Mouse (Mus musculus) hindbrain, embryonic 11.5 days (tissue): ENCODE measurements at regions not wholly inside any gene's neighbourhood (a gene's known extent, or its start where the extent isn't known, plus 50 kb on each side); places are given as distances from the start of the nearest gene placed in this dataset.

ENCODE experiments used
- ATAC-seq: fragments of 200-750 bp; cut with Nextera tagmentation; 2 replicates; pipeline ENCODE4 v1.8.0; 2017; ENCODE audit warnings: mild to moderate bottlenecking, moderate TSS enrichment, moderate library complexity; ENCODE audit not compliant: low FRiP score
- DNase-seq: peaks from one replicate; pipeline ENCODE4 v3.0.0-alpha.2; 2015; ENCODE audit warnings: low spot score
- H3K27ac ChIP-seq: fragments of 300-500 bp; sonication (generic); 2 replicates; pipeline ENCODE4 v1.5.1; 2014; ENCODE audit warnings: mild to moderate bottlenecking, low read depth, low read length
- H3K27me3 ChIP-seq: fragments of 300-500 bp; sonication (generic); 2 replicates; pipeline ENCODE4 v1.6.1; 2014; ENCODE audit warnings: mild to moderate bottlenecking, low read length, moderate library complexity, mixed read lengths; ENCODE audit not compliant: control insufficient read depth, insufficient read depth
- H3K36me3 ChIP-seq: fragments of 300-500 bp; sonication (generic); 2 replicates; pipeline ENCODE4 v1.6.1; 2014; ENCODE audit warnings: mild to moderate bottlenecking, low read length, moderate library complexity, mixed read lengths; ENCODE audit not compliant: control insufficient read depth, insufficient read depth
- H3K4me1 ChIP-seq: fragments of 300-500 bp; sonication (generic); replicated peaks from 2 replicates; pipeline ENCODE4 v1.6.1; 2014; ENCODE audit warnings: low read length, mixed read lengths; ENCODE audit not compliant: control insufficient read depth, insufficient read depth
- H3K4me2 ChIP-seq: fragments of 300-500 bp; sonication (generic); replicated peaks from 2 replicates; pipeline ENCODE4 v1.6.1; 2014; ENCODE audit warnings: mild to moderate bottlenecking, low read depth, low read length
- H3K4me3 ChIP-seq: fragments of 300-500 bp; sonication (generic); 2 replicates; pipeline ENCODE4 v1.5.1; 2014; ENCODE audit warnings: low read depth, low read length
- H3K9ac ChIP-seq: fragments of 300-500 bp; sonication (generic); 2 replicates; pipeline ENCODE4 v1.6.1; 2014; ENCODE audit warnings: low read depth, low read length
- H3K9me3 ChIP-seq: fragments of 300-500 bp; sonication (generic); 2 replicates; pipeline ENCODE4 v1.6.1; 2016; ENCODE audit warnings: low read length; ENCODE audit not compliant: control insufficient read depth
- WGBS: fragments of 180-500 bp; shearing (Covaris S2); extraction: QIAGEN DNeasy Blood & Tissue Kit; methylation state at CpG from one replicate; pipeline ENCODE4 v1.1.7; 2014; 5-methylcytosine and 5-hydroxymethylcytosine counted together

DNA sequence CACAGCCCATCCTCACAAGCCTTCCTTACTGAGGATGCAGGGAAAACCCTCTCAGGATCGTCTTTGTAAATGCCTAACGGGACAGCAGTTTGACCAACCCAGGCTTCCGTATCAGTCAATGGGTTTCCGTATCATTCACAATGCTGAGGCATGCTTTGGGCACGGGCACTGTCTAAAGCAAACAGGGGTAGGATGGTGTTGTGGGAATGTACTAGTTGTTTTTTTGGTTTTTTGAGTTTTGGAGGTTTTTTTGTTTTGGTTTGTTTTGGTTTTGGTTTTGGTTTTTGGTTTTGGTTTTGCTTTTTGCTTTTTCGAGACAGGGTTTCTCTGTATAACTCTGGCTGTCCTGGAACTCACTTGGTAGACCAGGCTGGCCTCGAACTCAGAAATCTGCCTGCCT lies 409.0 kb downstream of the Sox9 start:
- Histone ChIP-seq H3K4me2 (no peak overlapping the region), H3K27me3 (peaks cover 2% of the 10 kb centered on the region; the same call in 1 of the 2 replicates), H3K4me3 (no peak overlapping the region), H3K27ac (no peak overlapping the region), H3K9me3 (no peaks in the 10 kb centered on the region), H3K4me1 (peaks cover 3% of the 10 kb centered on the region; the same call in 1 of the 2 replicates), H3K36me3 (no peaks in the 10 kb centered on the region), H3K9ac (no peak overlapping the region)
- DNase-seq (no peak), ATAC-seq (no peak)
- WGBS, result 91% methylated on average over 7 of the region's 7 CpGs

DNA sequence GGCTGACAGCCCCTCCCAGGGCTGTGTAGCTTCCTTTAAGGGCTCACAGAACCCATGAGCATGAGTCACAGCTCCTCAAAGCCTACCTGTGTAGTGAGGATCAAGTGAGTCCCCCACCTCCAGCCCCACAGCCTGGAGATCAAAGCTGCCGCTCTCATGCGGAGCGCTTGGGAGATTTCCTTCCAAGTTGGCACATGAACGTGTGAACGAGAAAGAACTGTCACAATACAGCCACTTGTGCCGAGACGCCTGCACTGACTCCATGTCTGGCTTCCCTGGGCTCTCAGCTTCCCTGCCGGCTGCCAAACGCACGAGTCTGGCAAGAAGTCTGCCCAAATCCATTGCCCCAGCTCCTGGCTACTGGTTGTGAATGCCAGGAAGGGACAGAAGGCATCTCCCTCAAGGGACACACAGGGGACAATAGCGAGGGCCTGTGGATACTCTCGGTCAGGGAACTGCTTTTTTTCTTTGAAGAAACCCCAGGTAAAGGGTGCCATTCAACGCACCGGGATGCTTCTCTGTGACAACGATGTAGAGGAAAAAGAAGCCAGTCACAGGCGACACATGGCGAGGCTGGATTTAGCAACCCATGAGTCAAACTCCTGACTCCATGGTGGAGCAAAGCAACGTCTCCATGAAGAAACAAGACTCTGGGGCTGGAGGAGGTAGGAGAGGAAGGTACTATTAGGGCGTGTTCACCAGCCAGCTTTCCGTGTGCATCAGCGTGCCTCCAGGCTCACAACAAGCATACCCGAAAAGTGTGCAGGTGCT lies 410.2 kb downstream of the Sox9 start:
- ATAC-seq (no peak), DNase-seq (no peak)
- Histone ChIP-seq H3K9me3 (no peaks in the 10 kb centered on the region), H3K9ac (no peak overlapping the region), H3K27ac (no peak overlapping the region), H3K4me3 (no peak overlapping the region), H3K4me2 (no peak overlapping the region), H3K27me3 (peaks cover 2% of the 10 kb centered on the region; the same call in 1 of the 2 replicates), H3K36me3 (no peaks in the 10 kb centered on the region), H3K4me1 (peaks cover 3% of the 10 kb centered on the region; the same call in 1 of the 2 replicates)
- WGBS, result 73% methylated on average over 22 of the region's 22 CpGs

DNA sequence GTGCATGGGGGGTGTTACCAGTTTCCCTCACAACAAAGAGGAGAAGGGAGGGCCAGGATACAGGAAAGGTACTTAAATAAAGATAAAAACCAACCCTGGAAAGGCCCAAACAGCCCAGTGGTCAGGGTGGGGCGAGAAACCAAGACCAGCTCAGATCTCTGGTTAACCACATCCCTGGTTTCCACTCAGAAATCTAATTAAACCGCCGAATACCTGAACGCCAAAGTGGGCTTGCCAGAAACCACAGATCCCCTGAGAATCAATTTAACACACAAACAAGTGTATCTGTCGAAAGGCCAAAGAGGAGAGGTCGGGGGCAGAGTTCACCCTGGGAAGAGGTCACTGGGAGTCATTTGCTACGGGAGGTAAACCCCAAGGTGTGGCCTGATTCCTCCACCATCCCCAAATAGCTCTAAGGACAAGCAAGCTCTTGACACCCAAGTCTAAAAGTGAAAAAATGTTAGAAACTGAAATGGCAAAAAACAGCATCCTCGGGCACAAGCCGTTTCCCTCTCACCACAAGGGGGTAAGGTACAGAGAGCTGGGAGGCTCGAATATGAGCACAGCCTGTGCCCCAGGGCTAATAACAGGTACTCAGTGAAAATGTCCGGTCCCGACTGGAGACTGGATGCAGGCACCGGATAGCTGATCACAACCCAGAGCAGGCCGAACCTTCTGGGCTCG lies 412.3 kb downstream of the Sox9 start:
- Histone ChIP-seq H3K9ac (no peak overlapping the region), H3K4me1 (no peaks in the 10 kb centered on the region; the same call in 1 of the 2 replicates)

More for the DNA sequence above, 412.3 kb downstream of the Sox9 start:
- Histone ChIP-seq H3K36me3 (no peaks in the 10 kb centered on the region), H3K4me2 (no peak overlapping the region), H3K27ac (no peak overlapping the region), H3K27me3 (peaks cover 2% of the 10 kb centered on the region; the same call in 1 of the 2 replicates), H3K9me3 (no peaks in the 10 kb centered on the region), H3K4me3 (no peak overlapping the region)
- 72% methylated on average over 15 of the region's 15 CpGs for whole genome bisulfite sequencing
- no peak for DNase-seq
- no peak for ATAC-seq
